Mouse (Mus musculus) thymus, adult 2 months (tissue): Measurements from ENCODE around the gene Hecw2.

Source experiments
- CTCF ChIP-seq: fragments of 200-500 bp; IDR thresholded peaks from 2 replicates; pipeline ENCODE4 v1.5.1; 2012; ENCODE audit warnings: mild to moderate bottlenecking, control low read depth, low read length, moderate library complexity, borderline replicate concordance; ENCODE audit not compliant: control insufficient read depth, poor library complexity, insufficient read depth; ENCODE audit errors: extremely low read depth
- POLR2A ChIP-seq: fragments of 200-500 bp; IDR thresholded peaks from 2 replicates; pipeline ENCODE4 v1.6.1; 2012; ENCODE audit warnings: mild to moderate bottlenecking, low read length, control low read depth, moderate library complexity; ENCODE audit not compliant: control insufficient read depth, poor library complexity, insufficient read depth; ENCODE audit errors: extremely low read depth

DNA sequence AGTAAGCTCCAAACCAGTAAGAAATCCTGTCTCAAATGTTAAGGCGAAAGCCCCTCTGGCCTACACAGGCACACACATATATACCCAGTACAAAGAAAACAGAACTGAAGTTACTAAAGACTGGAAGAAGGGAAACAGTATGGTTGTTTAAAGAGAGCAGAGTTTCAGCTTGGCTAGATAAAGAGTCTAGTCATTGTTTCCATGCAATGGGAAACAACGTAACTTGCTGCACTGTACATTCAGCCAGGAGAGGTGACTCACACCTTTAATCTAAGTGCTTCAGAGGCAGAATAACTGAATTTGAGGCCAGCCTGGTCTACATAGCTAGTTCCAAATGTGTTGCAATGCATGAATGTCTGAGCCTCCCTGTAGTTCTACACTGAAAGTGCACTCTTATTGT is 18.4 kb downstream of the Hecw2 start:
- no peak for TF ChIP-seq POLR2A
- no peak for TF ChIP-seq CTCF
